Mouse (Mus musculus) embryonic facial prominence, embryonic 10.5 days (tissue): ENCODE results near the gene Xrcc4. TPM values are rescaled to one million over a fixed set of nuclear protein-coding genes. Genes with fewer than 3 reads are reported as not detected.
"Not testable (repeated sequence)": the region's sequence is repeated elsewhere in the genome, so short reads cannot be mapped to it uniquely, and the experiment has no call there.

Experiments used
- DNase-seq: peaks from one replicate; pipeline ENCODE4 v3.0.0-alpha.2; 2017; ENCODE audit warnings: low spot score
- H3K27ac ChIP-seq: fragments of 300-500 bp; sonication (generic); replicated peaks from 2 replicates; pipeline ENCODE4 v1.5.1; 2016; ENCODE audit warnings: mild to moderate bottlenecking
- H3K27me3 ChIP-seq: fragments of 300-500 bp; sonication (generic); replicated peaks from 2 replicates; pipeline ENCODE4 v1.6.1; 2016; ENCODE audit warnings: low read depth, mild to moderate bottlenecking; ENCODE audit not compliant: poor library complexity, severe bottlenecking
- H3K36me3 ChIP-seq: fragments of 300-500 bp; sonication (generic); replicated peaks from 2 replicates; pipeline ENCODE4 v1.6.1; 2016; ENCODE audit warnings: mild to moderate bottlenecking, moderate library complexity
- H3K4me1 ChIP-seq: fragments of 300-500 bp; sonication (generic); 2 replicates; pipeline ENCODE4 v1.6.1; 2016
- H3K4me3 ChIP-seq: fragments of 300-500 bp; sonication (generic); 2 replicates; pipeline ENCODE4 v1.5.1; 2016; ENCODE audit warnings: mild to moderate bottlenecking, moderate library complexity
- H3K9me3 ChIP-seq: fragments of 300-500 bp; sonication (generic); 2 replicates; pipeline ENCODE4 v1.6.1; 2016; ENCODE audit warnings: mild to moderate bottlenecking
- WGBS: fragments of 180-500 bp; shearing (Covaris S2); methylation state at CpG from one replicate; pipeline ENCODE4 v1.1.7; 2016; 5-methylcytosine and 5-hydroxymethylcytosine counted together
- polyA plus RNA-seq: library from polyadenylated mRNA; unstranded; fragments of >200 nt; fragmentation: Nextera tagmentation; extraction: Ambion mirVana; gene quantifications from 2 replicates; pipeline ENCODE4 v1.2.1, GENCODE M21; 2016

Gene Xrcc4
- polyA plus RNA-seq = 6.9 and 8.5 TPM in 2 replicates

DNA sequence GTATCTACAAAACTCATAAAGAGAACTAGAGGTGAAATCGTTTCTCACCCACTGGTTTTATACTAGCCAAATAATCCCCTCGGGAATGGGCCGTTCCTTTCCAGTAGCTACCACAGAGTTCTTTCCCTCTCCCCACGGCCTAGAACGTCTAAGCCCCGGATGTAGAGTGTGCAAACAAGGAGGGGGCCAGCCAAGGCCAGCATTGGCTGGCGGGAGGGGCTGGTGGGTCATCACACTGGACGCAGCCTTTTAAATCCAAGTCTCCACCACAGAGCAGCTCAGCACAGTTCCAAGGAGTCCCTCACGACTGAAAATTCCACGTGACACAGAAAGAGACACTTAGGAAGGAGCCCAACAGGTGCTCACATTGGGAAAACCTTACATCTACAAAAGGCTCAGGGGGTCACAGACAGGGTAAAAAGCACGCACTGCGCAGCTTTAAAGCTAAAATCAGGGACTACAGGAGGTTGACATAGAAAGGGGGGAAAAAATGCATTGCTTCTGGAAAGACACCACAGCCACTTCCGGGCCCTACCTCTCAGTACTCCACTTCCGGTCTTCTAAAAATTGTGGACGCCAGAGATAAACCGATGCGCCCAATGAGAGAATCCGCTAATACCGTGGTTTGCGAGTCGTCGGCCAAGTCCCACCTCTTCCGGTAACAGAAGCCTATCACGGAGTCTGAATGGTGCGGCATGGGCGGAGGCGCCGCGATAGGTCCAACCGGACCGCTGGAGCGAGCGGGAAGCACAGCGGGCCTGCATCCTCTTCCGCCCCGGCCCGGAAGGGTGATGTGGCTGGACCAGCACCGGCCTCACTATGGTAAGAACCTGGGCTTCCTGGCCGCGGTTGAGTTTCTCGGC is at the start of gene Xrcc4, which contains the start of gene Tmem167:
Xrcc4 (minus strand) TSS at position 647 of the 863 bp plus-strand sequence.
Tmem167 (plus strand) TSS at position 162 of the 863 bp plus-strand sequence.
- WGBS = 4% methylated on average over 41 of the region's 41 CpGs
- Histone ChIP-seq H3K36me3 (peaks cover 7% of the 10 kb centered on the region), H3K9me3 (no peaks in the 10 kb centered on the region), H3K4me3 (peak within 1 kb of the TSS; percentile 98), H3K27me3 (no peaks in the 10 kb centered on the region), H3K4me1 (peaks cover 13% of the 10 kb centered on the region), H3K27ac (peak within 1 kb of the TSS; percentile 97)
- DNase-seq = peak; percentile 96

DNA sequence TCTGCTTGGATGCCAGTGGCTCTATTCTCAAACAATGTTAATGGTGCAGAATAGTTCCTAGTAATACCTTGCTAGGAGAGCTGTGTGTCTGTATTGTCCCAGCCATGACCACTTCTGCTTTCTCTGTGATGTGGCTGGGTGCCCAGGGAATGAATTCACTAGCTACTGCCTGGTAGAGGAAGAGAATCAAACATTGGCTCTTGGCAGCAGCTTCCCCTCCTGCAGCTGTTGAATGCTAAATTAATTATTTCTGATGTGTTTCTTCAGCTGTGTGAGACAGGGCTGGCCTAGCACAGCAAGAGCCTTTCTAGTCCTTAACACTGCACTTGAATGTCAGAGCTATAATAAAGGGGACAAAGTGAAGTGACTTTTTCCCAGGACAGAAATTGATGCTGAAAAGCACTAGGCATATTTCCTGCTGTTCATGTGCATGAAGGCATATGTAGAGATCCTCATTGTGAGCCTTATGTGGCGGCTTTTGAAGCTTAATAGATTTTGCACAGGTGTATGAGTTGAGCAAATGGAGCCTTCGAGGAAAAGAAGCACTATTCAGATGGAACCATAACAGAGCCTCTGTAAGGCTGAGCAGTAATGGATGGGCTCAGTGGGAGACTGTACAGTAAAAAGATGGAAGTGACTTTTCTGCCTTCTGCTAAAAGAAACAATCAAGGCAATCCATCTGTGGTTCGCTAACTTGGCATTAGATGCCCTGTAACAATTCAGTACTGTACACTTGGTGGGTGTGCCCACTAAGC is 46.9 kb upstream of the Xrcc4 start:
- H3K9me3 ChIP-seq = no peaks in the 10 kb centered on the region
- no peaks in the 10 kb centered on the region for H3K27me3 ChIP-seq
- H3K36me3 ChIP-seq = no peaks in the 10 kb centered on the region
- DNase-seq = no peak
- H3K4me1 ChIP-seq = peaks cover 16% of the 10 kb centered on the region
- H3K4me3 ChIP-seq = no peak overlapping the region
- 79% methylated on average over 3 of the region's 3 CpGs for WGBS
- peak overlapping the region; percentile 40; the same call in 1 of the 2 replicates for H3K27ac ChIP-seq

DNA sequence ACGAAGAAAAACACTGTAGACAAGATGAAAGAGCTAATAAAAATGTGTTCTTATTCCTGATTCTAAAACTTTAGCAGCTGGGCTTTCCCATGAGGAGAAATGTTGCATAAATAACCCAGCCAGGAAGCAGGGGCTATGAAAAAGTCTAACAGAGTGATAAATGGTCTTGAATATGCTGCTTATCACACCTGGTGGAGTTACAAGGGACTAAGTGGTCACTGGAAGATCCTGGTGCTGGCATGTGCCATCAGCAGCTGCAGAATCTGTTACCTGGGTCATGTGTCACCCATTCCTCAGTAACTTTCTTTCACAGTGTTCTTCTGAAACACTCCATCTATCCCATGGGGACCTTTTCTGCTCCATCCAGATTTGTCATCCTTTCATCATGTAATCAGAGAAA is 22.3 kb upstream of the Xrcc4 start:
- peaks cover 23% of the 10 kb centered on the region for H3K36me3 ChIP-seq
- H3K27me3 ChIP-seq = no peaks in the 10 kb centered on the region
- H3K4me1 ChIP-seq = no peaks in the 10 kb centered on the region
- WGBS = 79% methylated on average over 1 of the region's 1 CpGs
- no peak overlapping the region for H3K27ac ChIP-seq
- no peaks in the 10 kb centered on the region for H3K9me3 ChIP-seq
- DNase-seq = no peak
- H3K4me3 ChIP-seq = no peak overlapping the region

DNA sequence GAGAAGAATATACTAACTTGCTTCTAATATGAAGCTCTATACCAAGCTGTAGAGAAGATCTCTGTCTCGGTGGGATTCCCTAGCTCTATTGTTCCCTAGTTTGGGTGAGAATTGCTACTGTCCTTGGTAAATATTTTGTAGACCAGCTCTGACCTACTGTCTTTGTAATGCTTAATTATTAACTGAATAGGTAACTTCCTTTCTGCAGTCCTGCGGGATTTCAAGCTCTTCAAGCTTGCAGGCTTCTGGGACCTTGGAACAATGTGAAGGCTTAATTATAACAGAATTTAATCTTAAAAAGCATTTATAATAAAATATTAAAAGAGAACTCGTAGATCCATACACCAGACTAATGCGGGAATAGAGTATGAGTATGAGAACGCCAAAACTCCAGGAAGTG is 19.3 kb upstream of the Xrcc4 start:
- not testable (repeated sequence) for H3K4me1 ChIP-seq, H3K9me3 ChIP-seq, H3K4me3 ChIP-seq, H3K27me3 ChIP-seq, DNase-seq, H3K27ac ChIP-seq
- peaks cover 52% of the 10 kb centered on the region for H3K36me3 ChIP-seq
- 94% methylated on average over 5 of the region's 5 CpGs for WGBS

- Histone ChIP-seq H3K4me3 (no peak overlapping the region), H3K4me1 (no peaks in the 10 kb centered on the region), H3K27ac (no peak overlapping the region), H3K36me3 (peaks cover 76% of the 10 kb centered on the region), H3K9me3 (no peaks in the 10 kb centered on the region), H3K27me3 (no peaks in the 10 kb centered on the region)
- 95% methylated on average over 7 of the region's 7 CpGs for WGBS
- no peak for DNase-seq
Observed at GRCm38 (mm10) chr13:90106139-90106538, 16.7 kb upstream of the Xrcc4 start.

- Histone ChIP-seq H3K27me3 (no peaks in the 10 kb centered on the region), H3K4me1 (no peaks in the 10 kb centered on the region), H3K27ac (no peak overlapping the region), H3K9me3 (no peaks in the 10 kb centered on the region), H3K36me3 (peaks cover 77% of the 10 kb centered on the region), H3K4me3 (no peak overlapping the region)
- DNase-seq = no peak
Observed at GRCm38 (mm10) chr13:90101514-90101913, 12.1 kb upstream of the Xrcc4 start.

DNA sequence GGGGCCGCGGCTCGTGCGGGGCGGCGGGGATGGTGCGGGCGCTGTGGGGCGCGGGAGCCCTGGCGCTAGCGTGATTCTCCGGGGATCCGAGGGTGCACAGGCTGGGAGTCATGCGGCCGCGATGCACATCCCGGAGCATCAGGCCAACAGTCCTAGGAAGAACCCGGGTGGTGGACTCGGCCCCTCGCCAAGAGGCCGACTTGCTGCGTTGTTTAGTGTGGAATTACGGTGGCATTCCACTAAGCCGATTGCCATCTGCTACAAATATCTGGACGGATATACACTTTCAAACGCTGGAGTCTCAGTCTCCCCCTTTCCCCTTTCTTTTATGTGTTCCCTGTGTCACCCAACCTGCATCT is 396 bp upstream of the Xrcc4 start:
- Histone ChIP-seq H3K9me3 (no peaks in the 10 kb centered on the region), H3K27ac (peak overlapping the region; percentile 97), H3K36me3 (peaks cover 7% of the 10 kb centered on the region), H3K27me3 (no peaks in the 10 kb centered on the region), H3K4me3 (peak overlapping the region; percentile 98), H3K4me1 (peaks cover 13% of the 10 kb centered on the region)
- WGBS = under 1% methylated on average over 27 of the region's 27 CpGs
- DNase-seq = no peak

DNA sequence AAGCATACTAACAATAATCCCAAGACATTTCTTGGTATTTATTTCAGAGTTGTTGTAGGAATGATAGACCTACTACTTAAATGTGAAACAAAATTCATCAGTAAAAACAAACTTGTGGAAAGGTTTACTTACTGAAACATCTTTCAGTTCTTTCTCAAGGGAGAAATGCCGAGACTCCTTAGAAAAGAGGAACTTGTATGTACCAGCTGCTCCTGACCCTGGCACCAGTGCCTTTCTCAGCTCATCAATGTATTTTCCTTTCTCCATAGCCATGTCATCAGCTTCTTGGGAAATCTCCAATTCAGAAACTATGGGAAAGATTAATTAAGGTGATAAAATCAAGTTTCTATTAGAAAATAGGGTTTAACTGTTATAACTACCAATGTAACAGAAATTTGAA is 27.5 kb downstream of the Xrcc4 start:
- Histone ChIP-seq H3K27me3 (no peaks in the 10 kb centered on the region), H3K4me3 (no peak overlapping the region), H3K4me1 (no peaks in the 10 kb centered on the region), H3K27ac (no peak overlapping the region), H3K36me3 (no peaks in the 10 kb centered on the region), H3K9me3 (no peaks in the 10 kb centered on the region)
- no peak for DNase-seq
- 85% methylated on average over 1 of the region's 1 CpGs for WGBS

GRCm38 (mm10) chr13:90052408-90052807 is 37.0 kb downstream of the Xrcc4 start:
- no peaks in the 10 kb centered on the region for H3K36me3 ChIP-seq
- H3K9me3 ChIP-seq = no peaks in the 10 kb centered on the region
- 89% methylated on average over 3 of the region's 3 CpGs for WGBS
- DNase-seq = no peak
- no peaks in the 10 kb centered on the region for H3K4me1 ChIP-seq
- H3K4me3 ChIP-seq = no peak overlapping the region
- no peak overlapping the region for H3K27ac ChIP-seq
- H3K27me3 ChIP-seq = no peaks in the 10 kb centered on the region

DNA sequence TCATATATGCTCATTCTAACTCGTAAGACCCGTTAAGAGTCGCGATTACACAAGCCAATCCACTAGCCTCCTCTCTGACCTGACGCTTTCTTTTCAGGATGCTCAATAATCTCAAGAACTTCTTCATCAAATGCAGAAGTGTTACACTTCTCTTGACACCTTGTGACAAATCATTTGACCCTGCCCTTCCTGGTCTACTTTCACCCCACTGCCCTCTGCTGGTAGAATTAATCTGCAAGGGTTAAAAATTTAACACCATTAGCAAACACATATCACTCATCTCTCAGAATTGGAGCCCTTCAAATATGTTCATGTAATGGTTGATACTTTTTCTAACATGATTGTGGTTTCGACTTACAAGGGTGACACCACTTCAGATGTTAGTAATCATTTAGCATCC is 37.7 kb downstream of the Xrcc4 start:
- no peak overlapping the region for H3K4me3 ChIP-seq
- no peaks in the 10 kb centered on the region for H3K36me3 ChIP-seq
- 79% methylated on average over 6 of the region's 6 CpGs for WGBS
- no peak for DNase-seq
- no peak overlapping the region for H3K27ac ChIP-seq
- H3K27me3 ChIP-seq = no peaks in the 10 kb centered on the region
- no peaks in the 10 kb centered on the region for H3K4me1 ChIP-seq
- no peaks in the 10 kb centered on the region for H3K9me3 ChIP-seq

GRCm38 (mm10) chr13:90039613-90040012 is 49.8 kb downstream of the Xrcc4 start:
- Histone ChIP-seq H3K4me3 (no peak overlapping the region), H3K9me3 (no peaks in the 10 kb centered on the region), H3K36me3 (no peaks in the 10 kb centered on the region), H3K27me3 (no peaks in the 10 kb centered on the region), H3K27ac (no peak overlapping the region), H3K4me1 (peaks cover 8% of the 10 kb centered on the region)
- peak; percentile 67 for DNase-seq
- 17% methylated on average over 2 of the region's 2 CpGs for WGBS

DNA sequence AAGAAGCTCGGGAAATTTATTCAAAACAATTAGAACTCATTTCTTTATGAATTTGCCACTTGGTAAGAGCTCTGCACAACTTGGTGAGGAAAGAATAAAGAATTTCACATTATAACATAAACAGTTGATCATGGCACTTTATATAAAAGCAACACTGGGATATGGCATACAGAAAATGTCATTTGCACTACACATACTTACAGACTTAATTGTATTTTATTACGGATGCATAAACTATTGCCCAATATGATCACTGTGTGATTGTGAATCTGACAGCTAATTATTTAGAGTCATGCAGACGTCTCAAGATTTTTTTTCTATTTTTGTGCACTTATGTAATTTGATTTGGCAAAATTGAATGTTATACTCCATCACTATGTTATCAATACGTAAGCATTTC is 56.4 kb downstream of the Xrcc4 start:
- no peaks in the 10 kb centered on the region for H3K36me3 ChIP-seq
- H3K27me3 ChIP-seq = no peaks in the 10 kb centered on the region
- H3K27ac ChIP-seq = no peak overlapping the region
- H3K4me3 ChIP-seq = no peak overlapping the region
- 0 out of 2 replicates have a peak, but pooled peaks cover 8% of the 10 kb centered on the region for H3K4me1 ChIP-seq
- no peak for DNase-seq
- no peaks in the 10 kb centered on the region for H3K9me3 ChIP-seq
- WGBS = 79% methylated on average over 4 of the region's 4 CpGs

- WGBS = 54% methylated on average over 2 of the region's 2 CpGs
- no peak overlapping the region for H3K4me3 ChIP-seq
- H3K4me1 ChIP-seq = 0 out of 2 replicates have a peak, but pooled peaks cover 8% of the 10 kb centered on the region
- no peak for DNase-seq
- no peaks in the 10 kb centered on the region for H3K36me3 ChIP-seq
- H3K27ac ChIP-seq = no peak overlapping the region
- no peaks in the 10 kb centered on the region for H3K9me3 ChIP-seq
- H3K27me3 ChIP-seq = no peaks in the 10 kb centered on the region
Observed at GRCm38 (mm10) chr13:90032523-90032922, 56.9 kb downstream of the Xrcc4 start.
